Mouse (Mus musculus) olfactory bulb, adult 2 months (tissue): ENCODE measurements around the gene Psma3.

Source experiments
- CTCF ChIP-seq: fragments of 200-500 bp; IDR thresholded peaks from 2 replicates; pipeline ENCODE4 v1.5.1; 2012; ENCODE audit warnings: low read depth, mild to moderate bottlenecking, low read length, moderate library complexity; ENCODE audit not compliant: insufficient read depth
- POLR2A ChIP-seq: fragments of 200-500 bp; IDR thresholded peaks from 2 replicates; pipeline ENCODE4 v1.6.1; 2012; ENCODE audit warnings: mild to moderate bottlenecking, low read depth, low read length, moderate library complexity; ENCODE audit not compliant: insufficient read depth

- TF ChIP-seq CTCF (no peak), POLR2A (no peak)
These were observed 31.7 kb downstream of the Psma3 start for GRCm38 (mm10) chr12:71006141-71006540.
